Mouse (Mus musculus) c-Kit-positive CD71-positive TER-119-positive erythroid progenitor cells, embryonic 14.5 days (primary cell): ENCODE data around the gene Ncapd2.
"Not testable (repeated sequence)": the region's sequence is repeated elsewhere in the genome, so short reads cannot be mapped to it uniquely, and the experiment has no call there.

Experiments used
- DNase-seq: peaks from one replicate; pipeline ENCODE4 v3.0.0-alpha.2; 2013; ENCODE audit warnings: low spot score

Gene Ncapd2

GRCm38 (mm10) chr6:125164672-125165327, 26.7 kb downstream of the Ncapd2 start:
- no peak for DNase-seq

GRCm38 (mm10) chr6:125163801-125164657, 27.5 kb downstream of the Ncapd2 start:
- peak; percentile 45 for DNase-seq

GRCm38 (mm10) chr6:125162615-125163305, 28.7 kb downstream of the Ncapd2 start:
- DNase-seq = not testable (repeated sequence)

GRCm38 (mm10) chr6:125161971-125162370, 29.5 kb downstream of the Ncapd2 start:
- DNase-seq = peak; percentile 72

- DNase-seq = peak; percentile 27
Measured at GRCm38 (mm10) chr6:125160854-125161760, 30.4 kb downstream of the Ncapd2 start.

- DNase-seq = no peak
Measured at GRCm38 (mm10) chr6:125160558-125160853, 31.0 kb downstream of the Ncapd2 start.

GRCm38 (mm10) chr6:125159773-125160557, 31.5 kb downstream of the Ncapd2 start:
- DNase-seq = no peak

GRCm38 (mm10) chr6:125158944-125159492, 32.5 kb downstream of the Ncapd2 start:
- no peak for DNase-seq

- DNase-seq = no peak
Measured at GRCm38 (mm10) chr6:125156903-125157614, 34.4 kb downstream of the Ncapd2 start.

GRCm38 (mm10) chr6:125156491-125156890, 35.0 kb downstream of the Ncapd2 start:
- no peak for DNase-seq

GRCm38 (mm10) chr6:125155262-125155661, 36.2 kb downstream of the Ncapd2 start:
- DNase-seq = no peak

- no peak for DNase-seq
Measured at GRCm38 (mm10) chr6:125154550-125154949, 37.0 kb downstream of the Ncapd2 start.

GRCm38 (mm10) chr6:125153682-125154081, 37.8 kb downstream of the Ncapd2 start:
- DNase-seq = no peak

- DNase-seq = no peak
Measured at GRCm38 (mm10) chr6:125153018-125153389, 38.5 kb downstream of the Ncapd2 start.

- DNase-seq = no peak
Measured at GRCm38 (mm10) chr6:125152212-125153017, 39.1 kb downstream of the Ncapd2 start.

GRCm38 (mm10) chr6:125149569-125149950, 41.9 kb downstream of the Ncapd2 start:
- DNase-seq = no peak

- no peak for DNase-seq
Measured at GRCm38 (mm10) chr6:125148926-125149568, 42.5 kb downstream of the Ncapd2 start.

- DNase-seq = no peak
Measured at GRCm38 (mm10) chr6:125148251-125148925, 43.1 kb downstream of the Ncapd2 start.
